Mouse (Mus musculus) gastrocnemius, postnatal 25 days (tissue): ENCODE data around the gene Wdr59. TPM values are rescaled to one million over a fixed set of nuclear protein-coding genes. Genes with fewer than 3 reads are reported as not detected.
A peak's percentile ranks its signal among the peaks of the same experiment; 100 is the strongest.
"Not testable (repeated sequence)": the region's sequence is repeated elsewhere in the genome, so short reads cannot be mapped to it uniquely, and the experiment has no call there.

ENCODE experiments used
- DNase-seq: peaks from one replicate; pipeline ENCODE4 v3.0.0; 2022
- total RNA-seq, 2 experiments: library from RNA; stranded (reverse); gene quantifications; 1 replicate in 1 of 2; 2 replicates in 1 of 2; pipeline ENCODE4 v1.2.3; 2021

The Wdr59 gene
- total RNA-seq, 2 experiments from 2014 or later = 6.5 to 8.5 TPM

DNA sequence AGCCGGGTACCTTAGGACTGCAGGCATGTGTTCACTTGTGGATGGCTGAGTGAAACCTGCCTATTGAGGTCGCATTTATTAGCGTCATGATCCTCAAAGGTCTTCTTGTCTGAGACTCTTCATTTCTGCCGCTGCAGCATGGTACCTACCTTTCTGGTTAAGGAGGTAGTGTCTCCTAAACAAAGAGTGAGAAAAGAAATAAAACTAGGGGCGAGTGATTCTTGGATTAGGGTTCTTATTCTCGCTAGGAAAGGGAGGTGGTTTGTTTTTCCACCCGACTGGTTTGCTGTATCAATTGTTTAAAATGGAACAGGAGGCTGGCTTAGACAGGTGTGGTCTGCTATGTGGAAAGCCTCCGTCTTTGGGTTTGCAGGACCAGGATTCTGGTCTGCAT, 15.9 kb upstream of the Wdr59 start:
- DNase-seq = no peak

DNA sequence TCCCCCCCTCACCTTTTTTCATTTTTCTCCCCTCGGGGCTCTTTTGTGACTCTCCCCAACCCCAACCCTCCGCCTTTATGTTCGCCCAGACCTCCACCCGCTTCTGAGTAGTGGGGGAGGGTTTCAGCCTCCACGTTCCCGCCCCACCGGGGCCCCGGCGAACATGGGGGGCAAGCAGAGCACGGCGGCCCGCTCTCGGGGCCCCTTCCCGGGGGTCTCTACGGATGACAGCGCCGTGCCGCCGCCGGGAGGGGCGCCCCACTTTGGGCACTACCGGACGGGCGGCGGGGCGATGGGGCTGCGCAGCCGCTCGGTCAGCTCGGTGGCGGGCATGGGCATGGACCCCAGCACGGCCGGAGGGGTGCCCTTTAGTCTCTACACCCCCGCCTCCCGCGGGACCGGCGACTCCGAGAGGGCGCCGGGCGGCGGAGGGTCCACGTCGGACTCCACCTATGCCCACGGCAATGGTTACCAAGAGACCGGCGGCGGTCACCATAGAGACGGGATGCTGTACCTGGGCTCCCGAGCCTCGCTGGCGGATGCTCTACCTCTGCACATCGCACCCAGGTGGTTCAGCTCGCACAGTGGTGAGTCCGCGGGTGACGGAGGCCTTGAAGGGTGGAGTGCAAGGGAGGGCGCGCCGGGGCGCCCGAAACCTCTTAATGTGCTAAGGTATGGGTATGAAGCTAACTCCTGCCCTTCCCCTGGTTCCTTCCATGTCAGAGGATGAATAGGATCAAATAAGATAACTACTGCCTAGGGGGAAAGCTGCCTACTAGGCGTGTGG, 15.3 kb upstream of the Wdr59 start:
- DNase-seq = peak; percentile 41

DNA sequence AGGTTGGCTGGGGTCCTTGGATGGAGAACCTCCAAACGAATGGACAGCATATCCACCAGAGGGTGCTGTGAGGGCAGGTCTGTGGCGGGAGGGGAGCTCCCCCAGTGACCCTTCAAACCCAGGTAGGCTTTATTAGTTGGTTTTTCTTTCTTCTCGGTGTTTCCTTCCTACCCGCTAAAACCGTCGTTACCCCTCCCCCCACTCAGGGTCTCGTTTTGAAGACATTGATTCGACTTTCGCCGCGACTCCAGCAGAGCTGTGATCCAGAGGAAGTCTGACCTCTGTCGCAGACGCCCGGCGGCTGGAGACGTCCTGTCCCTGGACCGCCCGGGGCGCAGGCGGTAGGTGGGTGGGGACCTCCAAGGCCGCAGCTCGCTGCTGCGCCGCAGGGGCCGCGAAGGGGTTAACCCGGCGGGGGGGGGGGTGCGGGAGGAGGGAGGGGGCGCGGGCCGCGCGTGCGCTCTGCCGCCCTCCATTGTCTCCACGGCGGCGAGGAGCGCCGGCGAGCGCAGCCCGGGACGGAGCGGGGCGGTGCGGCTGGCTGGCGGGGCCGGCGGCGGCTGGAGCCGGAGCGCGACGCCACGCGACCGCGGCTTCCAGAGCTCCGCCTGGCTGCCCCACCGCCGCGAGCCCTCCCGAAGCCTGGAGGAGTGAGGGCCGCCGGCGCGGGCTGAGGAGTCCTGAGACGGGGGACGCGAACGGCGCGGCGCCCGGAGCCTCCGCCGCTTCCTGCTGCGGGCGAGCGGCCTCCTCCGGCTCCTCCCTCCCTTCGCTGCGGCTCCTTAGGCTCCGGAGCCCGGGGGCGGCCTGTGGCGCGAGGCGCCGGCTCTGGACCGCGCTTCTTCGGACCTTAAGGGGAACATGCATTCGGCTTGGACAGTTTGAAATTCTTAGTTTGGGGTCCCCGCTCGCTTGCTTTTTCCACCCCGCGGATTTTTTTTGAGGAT, 14.4 kb upstream of the Wdr59 start, which contains the start of gene Znrf1:
TSS of gene Znrf1 (plus strand) at position 67 of the 947 bp plus-strand sequence.
- peak; percentile 80 for DNase-seq

DNA sequence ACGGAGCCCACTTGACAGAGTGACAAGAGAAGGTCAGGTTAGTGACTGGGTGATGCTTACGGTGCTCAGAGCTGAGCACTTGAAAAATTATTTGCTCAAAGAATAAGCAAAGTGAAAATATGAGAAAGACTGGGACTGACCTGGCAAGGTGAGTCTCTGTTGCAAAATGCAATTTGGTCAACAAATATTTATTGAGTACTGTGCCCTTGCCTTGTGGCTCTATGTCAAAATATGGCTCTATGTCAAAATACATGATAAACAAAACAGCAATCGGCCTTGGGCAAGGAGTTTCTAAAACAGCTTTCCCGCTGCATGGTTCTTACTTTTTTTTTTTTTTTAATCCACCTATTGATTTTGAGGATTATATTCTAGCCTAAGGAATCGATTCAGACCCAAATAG, 13.6 kb upstream of the Wdr59 start:
- DNase-seq = no peak

DNA sequence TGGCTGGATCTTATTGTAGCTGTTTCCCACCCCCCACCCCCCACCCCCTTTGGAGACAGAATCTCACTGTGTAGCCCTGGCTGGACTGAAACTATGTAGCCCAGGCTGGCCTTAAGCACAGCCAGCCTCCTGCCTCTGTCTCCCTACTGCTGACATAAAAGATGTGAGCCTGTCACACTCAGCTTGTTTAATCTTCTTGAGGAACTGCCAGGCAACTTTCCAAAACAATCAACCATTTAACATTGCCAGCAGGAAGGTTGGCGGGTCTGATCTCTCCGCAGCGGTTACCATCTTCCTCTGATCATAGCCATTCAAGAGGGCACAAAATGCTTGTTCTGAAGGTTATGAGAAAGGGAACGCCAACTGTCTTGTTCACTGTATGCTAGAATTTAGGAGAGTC, 11.6 kb upstream of the Wdr59 start:
- no peak for DNase-seq

DNA sequence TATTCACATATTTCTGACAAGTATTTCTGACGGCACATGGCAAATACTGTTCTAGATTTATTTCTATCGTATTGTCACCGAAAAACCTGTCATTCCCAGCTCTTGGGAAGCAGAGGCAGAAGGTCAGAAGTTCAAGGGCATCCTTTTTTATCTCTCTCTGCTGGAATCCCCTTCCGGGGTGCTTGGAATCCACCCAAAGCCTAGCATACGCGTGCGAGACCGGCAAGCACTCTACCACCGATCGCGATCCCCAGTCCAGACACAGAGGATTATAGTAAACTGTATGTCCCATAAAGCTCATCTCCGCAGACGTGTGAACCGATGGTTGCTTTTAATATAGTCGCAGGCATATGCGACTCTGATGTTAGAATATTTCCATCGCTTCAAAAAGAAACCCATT, 9.7 kb upstream of the Wdr59 start:
- no peak for DNase-seq

DNA sequence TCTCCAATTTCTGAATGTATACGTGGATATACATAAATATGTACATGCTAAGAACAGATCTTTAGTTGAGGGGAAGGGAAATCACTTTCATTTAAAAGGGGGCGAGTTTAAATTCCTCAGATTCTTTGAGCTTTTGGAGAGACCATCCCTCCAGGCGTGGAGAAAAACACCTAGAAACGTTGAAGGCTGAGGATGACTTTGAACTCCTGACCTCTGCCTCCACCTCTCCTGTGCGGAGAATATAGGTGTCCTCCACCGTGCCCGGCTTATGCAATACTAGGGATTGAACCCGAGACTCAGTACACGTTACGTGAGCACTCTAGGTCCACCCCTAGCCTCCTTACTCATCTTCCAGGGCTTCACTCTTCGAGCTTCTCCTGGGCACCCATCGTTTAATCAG, 9.3 kb upstream of the Wdr59 start:
- no peak for DNase-seq

DNA sequence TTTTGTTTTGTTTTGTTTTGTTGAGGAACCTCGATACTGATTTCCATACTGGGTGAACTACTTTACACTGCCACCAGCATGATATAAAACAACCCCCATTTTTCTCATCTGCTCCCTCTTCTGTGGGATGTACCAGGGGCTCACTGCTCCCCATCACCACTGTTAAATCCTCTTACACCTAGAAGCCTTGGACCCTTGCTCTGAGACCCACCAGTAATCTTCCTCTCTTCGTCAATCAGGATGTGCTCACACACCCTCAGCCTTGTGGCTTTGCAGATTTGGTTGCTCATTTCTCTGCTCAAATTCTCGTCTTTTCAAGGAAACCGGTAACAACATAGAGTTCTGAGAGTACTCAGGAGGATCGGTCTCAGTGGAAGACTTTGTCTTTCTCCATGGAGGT, 6.2 kb upstream of the Wdr59 start:
- DNase-seq = no peak

DNA sequence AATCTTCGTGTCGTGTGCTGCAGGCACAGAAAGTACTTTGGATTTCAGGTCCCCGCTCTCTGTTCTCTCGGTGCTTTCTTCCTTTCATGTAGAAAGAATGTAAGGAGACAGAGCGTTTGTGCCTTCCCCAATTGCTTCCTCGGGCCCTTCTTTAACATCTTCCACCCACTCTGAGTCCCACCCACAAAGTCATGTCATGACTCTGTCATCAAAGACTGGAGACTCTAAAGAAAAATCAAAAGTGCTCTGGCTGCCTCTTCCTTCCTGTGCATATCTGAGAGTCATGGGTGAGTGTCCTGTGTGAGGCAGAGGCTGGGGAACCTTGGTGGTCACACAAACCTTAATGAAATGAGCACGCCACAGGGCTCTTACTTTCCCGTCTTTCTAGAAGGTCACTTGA, 5.3 kb upstream of the Wdr59 start:
- no peak for DNase-seq

DNA sequence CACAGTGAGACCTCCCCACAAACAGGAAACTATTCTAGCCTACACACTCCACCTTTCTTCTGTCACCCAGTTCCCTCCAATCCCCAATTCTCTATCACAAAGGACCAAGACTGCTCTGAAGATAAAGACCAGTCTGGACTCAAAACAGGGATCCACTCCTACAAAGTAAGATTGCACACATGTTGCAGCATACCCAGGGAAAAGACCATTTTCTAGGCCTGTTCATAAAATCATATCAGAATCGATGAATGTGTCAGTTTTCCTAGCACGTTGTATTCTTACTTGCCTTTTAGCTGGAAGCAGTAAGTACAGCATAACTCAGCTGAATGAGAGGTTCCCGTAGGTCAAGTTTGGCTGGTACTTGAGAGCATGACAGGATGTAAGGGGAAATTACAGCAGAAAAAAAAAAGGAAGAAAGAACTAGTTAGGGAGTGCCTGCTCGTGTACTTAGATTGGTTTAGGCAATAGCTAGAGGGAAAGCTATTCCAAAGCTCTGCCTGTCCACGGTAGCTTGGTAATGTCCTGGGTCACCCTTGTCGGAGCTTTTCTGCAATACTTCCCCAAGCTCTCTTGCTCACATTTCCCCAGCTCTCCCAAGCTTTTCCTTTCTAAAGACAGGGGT, 4.6 kb upstream of the Wdr59 start:
- no peak for DNase-seq

DNA sequence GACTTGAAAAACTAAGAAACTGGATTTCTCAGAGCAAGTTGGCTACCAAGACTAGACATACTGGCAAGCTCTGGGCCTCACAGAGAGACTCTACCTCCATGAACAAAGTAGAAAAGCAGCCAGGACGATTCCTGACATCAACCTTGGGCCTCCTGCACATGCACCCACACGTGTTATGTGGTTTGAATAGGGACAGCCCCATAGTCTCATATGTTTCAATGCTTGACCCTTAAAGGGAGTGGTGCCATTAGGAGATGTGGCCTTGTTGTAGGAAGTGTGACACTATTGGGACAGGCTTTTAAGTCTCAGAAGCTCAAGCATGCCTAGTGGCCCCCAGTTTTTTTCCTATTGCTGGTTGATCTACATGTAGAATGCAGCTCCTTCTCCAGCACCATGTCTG, 4.4 kb downstream of the Wdr59 start:
- DNase-seq = no peak

DNA sequence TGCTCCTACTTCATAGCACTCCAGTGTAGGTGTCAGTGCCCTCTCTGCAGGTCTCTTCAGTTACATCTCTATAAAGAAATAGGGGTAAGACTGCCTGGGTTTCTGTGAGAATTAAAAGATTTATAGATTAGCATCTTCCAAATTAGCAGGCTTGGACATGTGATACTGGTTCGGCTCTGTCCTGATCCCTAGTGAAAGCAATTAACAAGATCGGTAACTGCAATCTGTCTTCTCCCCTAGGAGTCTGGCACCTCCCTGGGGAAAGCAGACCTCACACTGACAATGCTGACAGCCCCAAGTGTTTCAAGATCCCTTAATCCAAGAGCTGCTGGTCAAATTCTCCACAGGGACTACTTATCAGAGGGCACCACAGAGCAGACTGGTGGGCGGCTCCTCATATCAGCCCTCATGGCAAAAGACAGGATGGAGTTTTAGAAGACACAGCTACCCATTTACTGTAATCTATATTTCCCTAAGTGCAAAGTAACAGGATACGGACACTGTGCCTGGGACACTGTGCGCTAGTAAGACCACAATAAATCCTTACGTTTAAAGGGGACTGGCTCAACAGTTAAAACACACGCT, 5.3 kb downstream of the Wdr59 start:
- DNase-seq = no peak

DNA sequence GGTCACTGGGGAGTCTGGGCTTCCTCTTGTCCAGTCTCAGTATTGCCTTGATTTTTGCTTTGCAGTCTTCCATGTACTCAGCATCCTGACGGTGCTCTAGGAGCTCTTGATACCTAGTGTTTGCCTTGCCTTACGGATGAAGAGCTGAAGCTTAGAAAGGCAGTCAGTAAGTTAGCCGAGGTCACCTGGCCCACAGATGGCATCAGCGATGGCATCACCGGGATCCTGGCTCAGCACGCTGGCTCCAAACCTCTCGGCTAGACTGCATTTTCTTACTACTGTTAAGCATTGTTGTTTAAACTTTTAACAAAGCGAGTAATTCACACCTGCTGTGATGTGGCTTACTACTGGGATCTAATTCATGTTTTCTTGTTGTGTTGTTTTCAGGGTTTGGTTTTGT, 8.4 kb downstream of the Wdr59 start:
- DNase-seq = no peak

DNA sequence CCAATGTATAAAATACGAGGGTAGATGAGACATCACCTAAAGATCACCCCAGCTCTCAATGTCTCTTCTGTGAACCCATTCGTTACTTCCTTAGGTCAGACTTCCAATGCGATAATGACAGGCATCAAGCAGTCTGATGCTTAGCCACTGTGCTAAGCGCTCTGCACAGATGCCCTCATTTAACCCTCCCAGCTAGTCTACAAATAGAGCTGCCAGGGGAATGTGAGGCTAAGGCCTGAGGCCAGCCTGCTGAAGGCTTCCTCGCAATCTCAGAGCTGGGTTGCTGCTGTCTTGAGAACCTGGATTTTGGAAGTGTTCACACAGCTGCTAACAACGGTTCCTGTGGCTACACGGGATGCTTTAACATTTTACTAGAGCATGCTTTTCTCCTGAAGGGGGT, 9.0 kb downstream of the Wdr59 start:
- DNase-seq = peak; percentile 37

DNA sequence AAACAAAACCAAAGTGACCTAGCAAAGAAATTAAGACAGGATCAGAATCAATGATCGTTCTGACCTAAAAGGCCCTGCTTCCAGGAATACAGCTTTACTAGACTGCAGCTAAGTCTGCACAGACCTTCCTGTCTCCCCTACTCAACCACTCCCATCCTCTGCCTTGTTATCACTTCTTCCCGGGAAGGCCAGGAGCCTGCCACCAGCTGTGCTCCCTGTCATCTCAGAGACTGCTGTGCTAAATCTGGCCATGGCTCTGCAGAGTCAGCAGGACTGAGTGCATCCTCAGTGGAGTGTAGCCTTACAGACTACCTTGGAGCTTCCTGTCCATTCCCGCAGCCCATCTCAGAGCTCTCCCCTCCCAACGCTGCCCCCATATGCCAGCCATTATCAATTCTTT, 11.5 kb downstream of the Wdr59 start:
- DNase-seq = no peak

DNA sequence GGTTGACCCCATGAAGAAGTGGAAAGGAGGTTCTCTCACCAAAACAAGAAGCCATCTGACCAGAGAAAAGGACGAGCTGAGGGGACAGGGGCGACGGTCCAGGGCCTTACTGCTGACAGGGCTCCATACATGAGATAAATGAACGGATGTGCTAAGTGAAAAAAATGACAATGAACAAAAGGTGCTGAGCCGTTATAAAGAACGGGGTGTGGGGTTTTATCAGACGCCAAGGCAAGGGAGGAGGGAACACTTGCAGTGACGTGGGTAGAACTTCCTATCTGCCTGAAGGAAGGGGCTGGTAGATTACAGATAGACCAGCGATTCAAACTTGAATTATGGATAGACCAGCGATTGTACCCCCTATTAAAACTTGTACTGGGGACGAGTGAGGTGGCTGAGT, 12.6 kb downstream of the Wdr59 start:
- DNase-seq = no peak

DNA sequence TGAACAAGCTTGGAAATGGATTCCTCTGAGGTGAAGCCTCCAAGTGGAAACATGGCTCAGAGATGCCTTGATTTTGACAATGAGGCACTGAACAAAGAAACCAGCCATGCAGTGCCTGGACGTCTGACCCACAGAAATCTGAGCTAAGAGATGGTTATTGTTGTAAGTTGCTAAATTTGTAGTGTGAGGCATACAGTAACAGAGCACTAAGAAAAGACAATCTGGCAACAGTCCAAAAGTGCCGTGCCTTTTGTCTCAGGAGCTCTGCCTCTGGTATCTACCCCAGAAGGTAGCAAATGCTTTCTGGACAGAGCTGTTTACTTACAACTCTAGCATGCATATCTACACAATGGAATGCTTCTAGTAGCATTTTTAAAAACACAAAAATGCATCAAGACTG, 13.3 kb downstream of the Wdr59 start:
- DNase-seq = no peak

DNA sequence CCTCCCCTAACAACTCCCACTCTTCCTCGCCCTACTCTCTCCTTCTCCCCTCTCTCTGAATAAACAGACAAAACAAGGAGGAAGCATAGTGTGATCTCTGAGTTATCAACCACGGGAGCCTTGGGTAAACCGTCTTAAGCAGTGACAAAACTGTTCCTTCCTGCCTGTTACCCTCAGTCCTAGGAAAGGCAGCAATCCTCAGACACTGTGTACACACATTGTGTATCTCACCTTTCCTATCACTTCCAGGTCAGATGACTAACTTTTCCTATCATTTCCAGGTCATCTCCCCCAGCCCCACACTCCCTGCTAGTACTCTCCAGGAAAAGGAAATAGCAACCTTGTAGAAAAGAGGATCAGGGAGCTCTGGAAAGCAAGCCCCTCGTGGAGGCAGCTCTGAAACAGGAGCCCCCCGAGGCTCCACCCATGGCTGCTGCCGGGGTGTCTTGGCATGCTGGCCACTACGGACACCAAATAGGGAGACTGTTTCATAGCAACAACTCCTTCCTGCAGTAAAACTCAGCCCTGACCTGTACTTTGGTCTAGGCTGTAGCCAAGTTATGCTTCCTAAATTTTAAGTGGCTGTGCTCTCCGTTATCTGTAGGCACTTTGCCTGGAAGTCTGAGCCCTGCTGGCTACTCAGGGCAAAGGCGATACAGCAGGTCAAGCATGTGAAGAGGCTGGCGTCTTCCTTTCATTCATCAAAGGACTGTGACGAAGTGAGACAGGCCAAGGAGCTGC, 20.0 kb downstream of the Wdr59 start:
- no peak for DNase-seq

DNA sequence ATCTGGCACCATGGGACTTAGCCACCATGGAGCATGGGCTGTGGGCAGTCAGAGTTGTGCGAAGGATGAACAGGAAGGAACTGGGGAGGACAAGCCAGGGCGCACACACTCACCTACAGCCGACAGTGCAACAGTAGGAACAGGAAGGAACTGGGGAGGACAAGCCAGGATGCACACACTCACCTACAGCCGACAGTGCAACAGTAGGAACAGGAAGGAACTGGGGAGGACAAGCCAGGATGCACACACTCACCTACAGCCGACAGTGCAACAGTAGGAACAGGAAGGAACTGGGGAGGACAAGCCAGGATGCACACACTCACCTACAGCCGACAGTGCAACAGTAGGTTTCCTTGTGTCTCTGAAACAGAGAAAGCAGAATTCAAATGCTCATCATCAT, 23.6 kb downstream of the Wdr59 start:
- DNase-seq = not testable (repeated sequence)

DNA sequence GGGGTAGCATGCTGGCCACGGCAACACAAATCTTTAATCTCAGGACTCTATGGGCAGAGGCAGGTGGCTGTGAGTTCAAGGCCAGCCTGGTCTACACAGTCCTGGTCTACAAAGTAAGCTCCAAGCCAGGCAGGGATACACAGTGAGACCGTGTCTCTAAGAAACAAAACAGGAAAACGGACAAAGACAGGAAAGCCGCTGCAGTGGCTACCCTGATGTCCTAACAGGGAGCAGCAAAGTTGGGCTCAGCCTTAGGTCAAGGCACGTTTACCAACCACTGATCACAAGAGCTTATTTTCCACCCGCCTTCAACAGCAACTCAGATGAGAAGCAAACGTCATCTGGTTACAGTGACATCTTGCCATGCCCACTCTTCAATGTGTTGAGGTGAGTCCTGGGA, 25.6 kb downstream of the Wdr59 start:
- DNase-seq = no peak

DNA sequence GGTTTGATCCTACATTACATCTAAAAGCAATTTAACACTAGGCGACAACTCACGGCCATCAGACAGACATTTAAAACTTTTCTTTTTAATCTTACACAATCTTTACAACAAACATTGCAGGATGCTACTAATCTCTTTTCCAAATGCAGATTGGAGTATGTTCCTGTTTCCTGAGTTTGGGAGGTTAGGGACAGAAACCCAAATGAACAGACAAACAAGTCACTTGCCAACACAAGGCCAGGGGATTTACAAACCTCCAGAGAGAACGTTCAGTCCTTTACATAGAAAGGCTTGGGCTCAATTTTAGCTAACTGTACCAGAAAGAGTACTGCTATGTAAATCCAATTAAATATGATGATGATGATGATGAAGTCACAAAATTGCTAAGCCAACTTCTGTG, 28.7 kb downstream of the Wdr59 start:
- no peak for DNase-seq

DNA sequence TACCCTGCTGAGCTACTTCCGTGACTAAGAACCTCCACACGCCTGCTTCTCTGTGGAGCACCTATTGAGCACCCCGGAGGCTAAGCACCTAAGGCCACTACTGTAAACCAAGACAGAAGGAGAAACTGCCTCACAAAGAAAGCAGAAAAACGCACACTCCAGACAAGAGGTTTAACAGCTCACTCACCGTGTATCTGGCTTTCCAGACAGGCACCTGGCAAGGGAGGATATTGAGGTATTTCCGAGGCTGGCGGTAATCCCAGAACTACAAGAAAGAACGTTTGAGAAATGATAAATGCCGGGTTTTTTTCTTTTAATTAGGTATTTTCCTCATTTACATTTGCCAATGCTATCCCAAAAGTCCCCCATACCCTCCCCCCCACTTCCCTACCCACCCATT, 29.4 kb downstream of the Wdr59 start:
- no peak for DNase-seq
